Mouse (Mus musculus): Measurements from ENCODE around the gene Thsd4.

Gene Thsd4

DNA sequence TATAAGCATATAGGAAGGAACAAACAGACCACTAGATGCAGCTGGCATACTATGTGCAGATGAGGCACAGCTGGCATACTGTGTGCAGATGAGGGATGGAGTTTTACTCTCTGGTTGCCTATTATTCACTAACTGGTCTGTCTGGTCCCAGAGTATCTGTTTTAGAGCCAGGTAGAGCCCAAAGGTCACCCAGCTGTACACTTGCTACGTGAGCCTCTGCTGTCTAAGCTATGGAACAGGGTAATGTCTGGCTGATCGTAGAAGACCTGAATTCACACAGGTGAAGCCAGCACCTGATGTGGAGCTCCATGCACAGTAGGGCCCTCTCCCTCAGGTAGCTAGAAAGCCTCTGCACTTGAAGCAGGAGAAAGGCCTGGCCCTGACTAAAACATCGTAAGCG lies 5.5 kb downstream of the Thsd4 start:
- no peak for DNase-seq

DNA sequence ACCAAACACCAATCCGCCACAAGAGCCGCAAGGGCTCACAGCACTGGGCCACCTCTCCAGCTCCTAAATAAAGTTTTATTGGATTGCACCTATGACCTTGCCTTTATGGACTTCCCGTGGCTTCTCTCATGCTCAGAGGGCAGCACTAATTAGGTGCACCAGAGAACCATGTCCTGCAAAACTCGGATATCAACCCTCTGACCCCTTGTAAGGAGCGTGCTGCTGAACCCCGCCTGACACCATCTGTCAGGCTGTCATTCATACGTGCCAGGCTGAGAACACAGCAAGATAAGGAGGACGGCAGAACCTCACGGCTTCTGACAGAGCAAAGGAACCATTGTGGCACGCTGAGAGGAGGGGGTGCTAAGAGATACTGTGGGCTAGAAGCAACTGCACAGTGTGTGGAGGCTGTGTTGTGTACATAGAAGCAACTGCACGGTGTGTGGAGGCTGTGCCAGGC lies 8.5 kb downstream of the Thsd4 start:
- no peak for DNase-seq

DNA sequence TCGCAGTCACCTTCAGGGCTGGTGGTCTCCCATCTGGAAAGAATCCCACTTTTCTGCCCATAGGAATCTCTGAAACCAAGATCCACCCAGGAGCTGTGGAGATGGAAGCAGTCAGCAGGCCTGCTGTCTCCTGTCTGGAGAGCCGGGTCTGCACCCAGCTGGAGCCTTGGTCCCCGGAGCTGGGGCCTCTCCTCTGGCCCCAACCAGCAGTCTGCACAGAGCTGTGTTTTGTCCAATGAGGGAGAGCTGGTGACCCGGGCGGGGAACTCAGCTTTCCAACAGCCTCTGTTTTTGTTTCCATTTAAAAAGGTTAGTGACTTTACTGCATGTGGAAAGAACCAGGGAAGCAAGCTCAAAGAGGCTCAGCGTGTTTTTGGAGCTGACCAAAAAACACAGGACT lies 11.0 kb downstream of the Thsd4 start:
- no peak for DNase-seq

DNA sequence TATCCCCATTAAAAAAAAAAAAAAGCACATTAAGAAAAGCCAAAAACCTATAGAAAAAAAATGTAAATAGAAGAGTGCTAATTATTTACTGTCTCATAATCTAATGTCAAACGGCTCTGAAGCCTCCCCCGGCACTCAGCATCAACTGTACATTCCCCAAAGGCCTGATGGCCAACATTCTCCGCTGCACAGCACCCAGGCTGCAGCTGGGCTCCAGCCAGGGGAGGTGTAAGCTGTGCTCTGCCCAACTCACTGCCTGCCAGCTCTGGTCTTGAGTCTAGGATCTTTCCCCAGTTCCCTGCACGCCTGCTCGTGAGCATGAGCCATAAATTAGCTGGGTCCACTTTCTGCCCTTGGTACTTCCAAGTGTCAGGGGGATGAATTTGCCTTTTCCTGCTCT lies 15.7 kb downstream of the Thsd4 start:
- DNase-seq, result no peak

DNA sequence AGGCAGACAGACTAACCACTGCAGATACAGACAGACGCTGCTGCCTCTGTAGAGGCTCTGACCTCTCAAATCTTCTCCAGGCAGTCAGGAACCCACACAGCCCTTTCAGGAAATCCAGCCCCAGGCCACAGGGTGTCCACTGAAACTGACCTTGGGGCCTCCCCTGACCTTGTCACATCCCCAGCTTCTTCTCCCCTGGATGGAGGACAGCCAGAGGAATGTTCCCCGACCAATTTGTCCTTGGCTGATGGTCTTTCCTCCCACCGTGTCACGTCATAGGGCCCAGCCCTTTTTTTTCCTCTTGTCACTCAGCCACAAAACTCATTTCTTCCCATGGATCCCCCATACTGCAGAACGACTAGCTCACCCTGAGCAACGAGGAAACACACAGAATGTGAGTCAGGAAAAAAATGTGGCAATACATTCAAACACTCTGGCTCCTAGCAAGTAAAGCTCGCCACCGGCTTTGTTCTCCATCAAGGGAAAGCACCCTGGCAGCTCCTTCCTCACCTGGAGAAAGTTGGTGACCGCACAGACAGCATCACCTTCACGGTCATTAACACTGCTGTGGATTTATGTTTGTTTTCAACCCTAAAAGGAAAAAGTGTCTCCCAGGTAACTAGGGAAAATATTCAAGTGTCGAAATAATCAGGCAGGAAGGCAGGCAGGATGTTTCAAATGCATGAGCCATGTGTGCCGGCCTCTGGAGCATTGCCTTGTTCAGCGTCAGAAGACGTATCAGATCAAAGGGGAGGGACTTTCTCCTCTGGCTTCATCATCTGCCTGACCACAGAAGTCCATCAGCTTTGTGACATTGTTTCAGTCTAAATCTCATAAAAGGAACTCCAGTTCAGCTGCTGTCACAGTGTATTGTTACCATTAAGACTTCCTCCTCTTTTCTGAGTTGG lies 17.2 kb downstream of the Thsd4 start:
- DNase-seq, result no peak

DNA sequence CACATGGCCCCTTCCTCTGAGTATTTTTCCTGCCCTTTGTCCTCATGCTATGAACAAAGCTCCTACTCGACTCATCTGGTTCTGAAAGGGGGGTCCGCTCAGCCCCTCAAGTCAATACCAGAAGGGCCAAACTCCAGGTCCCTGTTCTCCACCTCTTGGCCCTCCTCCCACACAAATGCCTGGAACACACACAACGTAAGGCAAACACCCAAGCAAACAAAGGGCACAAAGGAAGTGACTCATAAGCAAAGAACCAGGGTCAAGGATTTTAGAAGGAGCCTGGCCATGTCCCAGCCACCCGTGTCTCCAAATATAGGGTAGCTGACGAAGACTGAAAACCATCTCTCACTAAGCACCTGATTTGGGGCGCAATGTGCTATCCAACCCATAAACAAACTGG lies 19.6 kb downstream of the Thsd4 start:
- DNase-seq, result no peak

DNA sequence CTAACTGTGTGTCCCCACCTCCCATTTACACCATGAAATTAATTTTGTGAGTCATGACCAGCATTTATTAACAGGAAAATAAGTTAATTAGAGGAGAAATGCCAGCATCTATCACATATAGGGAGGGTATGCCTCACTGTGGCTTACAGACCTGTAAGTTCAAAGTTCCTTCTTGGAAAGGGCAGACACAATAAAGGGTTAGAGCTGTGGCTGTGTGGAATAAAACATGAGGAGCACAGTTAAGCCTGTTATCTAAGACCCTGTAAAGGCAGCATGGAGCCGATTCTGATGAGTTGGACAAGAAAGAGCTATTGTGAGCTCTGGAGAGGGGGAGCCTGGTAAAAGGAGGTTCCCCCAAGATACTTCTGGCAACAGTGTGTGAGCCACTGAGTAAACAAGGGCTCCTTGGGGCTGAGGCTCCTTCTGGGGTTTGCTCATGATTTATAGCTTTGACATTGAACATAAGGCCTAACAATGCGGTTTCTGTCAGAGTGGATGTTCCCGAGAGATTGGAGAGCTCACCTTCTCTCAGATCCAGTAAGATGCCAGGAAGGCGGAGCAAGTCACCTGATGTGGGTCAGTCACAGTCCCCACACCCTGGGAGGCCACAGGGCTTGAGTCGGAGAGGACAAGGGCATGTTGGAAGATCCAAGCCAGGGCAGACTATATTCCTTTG lies 20.2 kb downstream of the Thsd4 start:
- DNase-seq, result no peak

DNA sequence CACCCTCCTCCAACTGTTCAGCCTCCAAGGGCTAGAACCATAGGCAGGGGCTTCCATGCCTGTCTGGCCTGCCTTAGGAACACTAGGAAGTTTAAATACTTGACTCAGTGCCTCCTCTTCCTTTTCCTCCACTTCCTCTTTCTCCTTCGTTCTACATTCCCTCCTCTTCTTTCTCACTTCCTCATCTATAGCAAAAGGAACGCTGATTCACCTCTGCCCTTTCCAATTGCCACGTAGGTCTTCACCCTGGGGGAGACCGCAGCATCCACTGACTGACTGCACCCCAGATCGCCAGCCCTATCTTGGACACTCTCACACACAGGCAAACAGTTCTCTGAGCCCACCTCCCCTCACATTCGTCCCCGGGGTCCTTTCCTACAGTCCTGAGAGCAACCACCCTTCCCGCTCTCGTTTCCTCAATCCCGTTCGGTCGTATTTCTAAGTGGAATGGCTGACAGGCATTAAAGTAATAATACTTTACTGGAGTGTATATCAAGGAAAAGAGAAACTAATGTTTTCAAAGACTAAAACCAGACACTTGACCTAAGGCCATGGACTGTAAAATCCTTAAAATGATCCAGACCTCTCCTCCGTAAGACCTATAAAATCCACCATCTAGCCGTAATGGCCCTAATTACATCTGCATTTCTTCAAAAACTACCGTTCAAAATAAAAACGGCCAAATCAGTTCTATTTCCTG lies 29.4 kb downstream of the Thsd4 start:
- no peak for DNase-seq

DNA sequence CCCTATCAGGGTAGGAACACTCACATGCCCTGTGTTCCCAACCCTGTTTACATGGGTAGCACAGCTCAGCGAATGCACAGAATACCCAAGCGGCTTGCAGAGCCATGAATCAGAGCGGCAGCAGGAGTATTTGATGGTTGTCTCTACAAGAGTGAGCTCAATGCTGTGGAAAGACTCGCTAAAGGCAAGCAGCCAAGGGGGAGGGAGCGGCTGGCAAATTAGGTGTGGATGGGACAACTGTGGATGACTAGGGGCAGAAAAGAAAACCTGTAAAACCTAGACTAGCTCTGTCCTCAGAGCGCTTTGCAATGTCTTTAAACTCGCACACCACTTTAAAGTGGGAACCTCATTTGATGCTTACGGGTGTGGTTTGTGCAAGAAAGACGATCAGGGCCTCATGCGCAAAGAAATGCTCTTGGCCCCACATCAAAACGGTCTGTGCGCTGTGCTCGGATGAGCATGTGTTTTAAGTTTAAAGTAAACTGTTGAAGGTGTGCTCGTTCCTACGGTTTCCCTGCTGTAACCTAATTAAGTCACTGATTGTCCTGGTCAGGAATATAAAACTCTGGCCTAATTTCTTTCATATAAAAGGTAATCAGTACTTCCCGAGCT lies 30.3 kb downstream of the Thsd4 start:
- peak; percentile 36 to 38 for DNase-seq

DNA sequence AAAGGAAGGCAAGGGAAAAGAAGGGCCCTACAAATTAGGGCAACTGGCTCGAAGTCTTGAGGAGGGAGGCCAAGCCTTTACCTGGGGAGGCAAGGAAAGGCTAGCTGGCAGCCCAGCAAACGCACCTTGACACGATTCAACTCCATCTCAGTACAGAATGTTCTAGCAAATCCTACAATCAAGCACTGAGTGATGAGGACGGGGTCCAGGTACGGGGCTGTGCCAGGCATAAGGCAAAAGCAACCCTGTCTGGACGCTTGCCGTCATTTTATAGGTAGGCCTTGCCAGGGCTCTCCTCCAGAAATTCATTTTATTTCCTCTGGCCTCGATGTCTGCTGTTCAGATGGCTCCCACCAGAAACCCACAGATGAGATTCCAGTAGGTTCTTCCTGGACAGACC lies 30.8 kb downstream of the Thsd4 start:
- no peak for DNase-seq

DNA sequence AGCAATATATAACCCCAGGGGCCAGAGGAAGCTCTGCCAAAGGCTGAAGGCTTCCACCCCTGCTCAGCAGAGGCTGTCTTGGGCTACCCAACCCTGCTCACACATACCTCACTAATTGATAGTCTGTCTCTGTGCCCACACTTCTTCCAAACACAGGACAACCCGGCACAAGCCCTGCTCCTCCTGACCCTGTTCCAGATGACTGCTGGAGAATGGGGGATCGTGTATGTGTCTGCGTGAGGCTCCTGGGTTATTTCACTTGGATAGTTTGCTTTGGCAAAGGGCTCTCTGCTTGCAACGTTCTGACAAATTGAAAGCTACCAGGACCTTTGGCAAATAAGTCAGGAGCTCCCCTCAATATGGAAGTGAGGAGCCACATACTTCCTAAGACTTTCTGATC lies 33.0 kb downstream of the Thsd4 start:
- no peak for DNase-seq

DNA sequence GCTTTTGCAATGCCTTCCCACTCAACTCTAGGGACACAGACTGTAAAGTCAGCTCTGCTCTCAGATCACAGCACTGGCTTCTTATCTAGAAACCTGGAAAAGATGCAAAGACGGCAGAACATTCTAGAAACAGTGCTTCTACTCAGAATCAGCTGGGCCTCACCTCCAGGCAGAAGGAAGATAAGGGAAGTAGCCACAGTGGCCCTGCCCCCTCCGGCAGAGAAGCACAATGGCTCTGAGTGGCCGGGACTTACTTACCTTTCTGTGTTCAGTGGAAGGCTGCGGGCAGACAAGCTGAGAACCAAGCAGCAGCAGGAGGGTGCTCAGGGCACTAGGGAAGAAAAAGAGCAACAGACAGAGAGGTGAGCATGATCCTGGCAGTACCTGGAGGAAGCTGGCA lies 39.7 kb downstream of the Thsd4 start:
- no peak for DNase-seq

DNA sequence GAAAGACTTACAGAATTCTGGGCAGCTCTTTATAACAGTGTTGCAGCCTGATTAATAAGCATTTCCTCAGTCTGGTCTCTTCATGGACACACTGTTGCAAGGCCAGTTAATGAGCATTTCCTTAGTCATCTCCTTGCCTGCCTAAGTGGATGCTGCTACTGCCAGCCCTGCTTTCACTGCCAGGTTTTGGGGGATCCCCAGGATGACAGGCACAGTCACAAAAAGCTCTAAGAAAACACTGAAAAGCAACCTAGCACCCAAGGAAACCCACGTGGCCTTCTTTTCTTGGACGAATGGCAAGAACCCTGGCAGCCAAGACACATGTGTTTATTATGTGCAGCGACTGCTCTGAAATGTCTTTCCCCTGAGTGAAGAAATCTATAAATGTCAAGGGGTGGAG lies 41.8 kb downstream of the Thsd4 start:
- DNase-seq, result no peak

DNA sequence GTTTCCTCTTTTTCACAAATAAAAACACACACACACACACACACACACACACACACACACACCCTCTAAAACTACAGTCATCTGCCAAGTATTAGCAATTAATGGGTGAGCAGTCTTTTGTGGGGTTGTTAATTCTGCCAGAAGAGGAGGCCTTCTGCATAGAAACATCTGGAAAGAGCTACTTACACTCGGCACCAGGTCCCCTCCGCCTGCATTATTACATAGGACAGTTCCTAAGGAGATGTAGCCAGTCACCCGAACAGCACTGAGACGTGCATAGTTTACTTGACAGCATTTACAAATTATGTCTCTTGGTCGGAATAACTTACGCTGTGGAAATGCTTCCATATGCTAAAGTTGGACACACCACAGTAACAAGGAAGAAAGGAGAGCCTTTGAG lies 43.0 kb downstream of the Thsd4 start:
- no peak for DNase-seq

DNA sequence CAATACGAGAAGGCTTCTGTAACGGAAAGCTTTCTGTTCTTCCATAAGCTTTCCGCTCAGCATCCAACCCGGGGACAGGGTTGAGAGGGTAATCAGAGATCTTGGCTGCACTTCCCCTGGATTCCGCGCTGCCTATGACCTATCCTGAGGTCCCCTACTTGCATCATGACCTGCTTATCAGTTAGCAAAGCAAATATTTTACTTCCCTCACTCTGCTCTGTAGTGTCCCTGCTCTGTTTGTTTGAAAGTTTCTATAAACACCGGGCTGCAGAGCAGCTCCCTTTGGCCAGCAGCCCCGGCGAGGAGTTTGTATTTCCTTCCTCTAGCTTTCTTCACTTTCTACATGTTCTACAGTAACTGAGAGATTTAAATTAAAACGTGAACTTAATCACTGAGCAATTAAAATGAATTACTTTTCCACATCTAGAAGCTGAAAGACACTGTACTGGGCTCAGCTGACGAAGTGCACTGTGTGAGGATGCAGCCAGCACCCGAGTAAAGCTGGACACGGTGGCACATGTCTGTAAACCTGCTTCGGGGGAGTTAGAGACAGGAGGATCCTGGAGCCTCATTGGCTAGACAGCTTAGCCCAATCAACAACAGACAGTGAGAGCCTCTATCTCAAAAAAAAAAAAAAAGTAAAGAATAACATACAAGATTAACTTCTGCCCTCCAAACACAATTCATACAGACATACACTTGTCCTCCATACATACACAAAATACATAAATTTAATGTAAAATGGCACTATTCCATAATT lies 43.7 kb downstream of the Thsd4 start:
- DNase-seq, result no peak

DNA sequence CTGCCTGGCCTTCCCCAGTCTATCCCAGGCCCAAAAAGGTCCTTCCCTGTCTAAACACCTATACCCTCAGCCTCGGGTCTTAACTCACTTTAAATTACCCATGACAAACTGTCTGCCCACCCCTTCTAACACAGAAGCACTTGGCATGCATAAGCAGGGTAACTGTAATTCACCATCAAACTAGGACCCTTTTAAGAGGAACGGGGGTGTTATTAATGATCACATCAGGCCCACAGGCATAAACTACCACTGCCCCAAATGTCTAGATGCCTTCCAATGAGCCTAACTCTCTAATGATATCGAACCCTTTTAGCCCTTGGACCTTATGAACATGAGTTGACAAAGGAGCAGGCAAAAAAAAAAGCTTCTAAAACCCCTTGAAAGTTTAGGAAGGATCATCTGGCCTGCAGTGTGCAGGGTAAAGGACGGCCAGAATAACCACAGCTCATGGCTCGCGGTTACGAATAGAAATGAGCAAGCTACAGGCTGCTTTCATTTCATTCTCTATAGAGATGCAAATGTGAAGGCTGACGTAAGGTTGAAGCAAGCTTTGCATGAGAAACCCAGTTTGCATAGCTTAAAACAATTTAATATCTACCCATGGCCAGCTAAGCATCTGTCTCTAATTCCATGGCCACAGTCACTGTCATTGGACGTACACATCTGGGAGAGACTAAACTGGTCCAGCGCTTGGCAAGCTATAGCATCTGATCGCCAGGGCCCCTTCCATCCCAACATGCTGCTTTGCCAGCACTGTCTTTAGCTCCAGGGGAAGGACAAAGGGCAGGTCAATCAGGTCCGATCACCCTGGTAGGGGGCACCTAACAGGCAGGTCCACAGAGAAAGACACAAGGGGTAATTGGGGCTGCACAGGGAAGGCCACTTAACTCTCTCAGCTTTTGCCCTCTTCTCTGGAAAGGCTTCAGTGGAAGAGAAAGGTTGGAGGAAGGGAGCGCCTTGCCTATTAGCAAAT lies 61.5 kb downstream of the Thsd4 start:
- no peak for DNase-seq

DNA sequence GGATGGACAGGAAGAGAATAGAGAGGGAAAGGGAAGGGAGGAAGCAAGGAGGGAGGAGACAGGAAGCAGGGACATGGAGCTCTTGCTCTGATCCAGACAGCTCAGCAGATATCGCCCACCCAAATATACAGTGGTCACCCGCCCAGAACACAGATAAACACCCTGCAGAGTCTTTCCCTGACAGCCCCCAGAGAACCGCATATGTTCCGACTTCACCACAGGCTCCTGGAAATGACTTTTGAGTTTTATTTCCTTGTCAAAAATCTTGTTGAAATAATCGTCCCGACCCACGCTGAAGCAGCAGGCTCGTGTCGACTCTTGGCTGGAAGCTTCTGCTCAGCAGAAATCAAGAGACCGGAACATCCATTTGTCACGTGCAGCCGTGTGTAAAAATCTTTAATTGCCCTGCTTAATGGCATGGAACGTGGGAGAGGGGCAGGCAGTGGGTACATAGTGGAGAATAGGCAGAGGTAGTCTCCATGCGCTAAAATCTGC lies 63.3 kb downstream of the Thsd4 start:
- DNase-seq, result peak; percentile 49 to 53

DNA sequence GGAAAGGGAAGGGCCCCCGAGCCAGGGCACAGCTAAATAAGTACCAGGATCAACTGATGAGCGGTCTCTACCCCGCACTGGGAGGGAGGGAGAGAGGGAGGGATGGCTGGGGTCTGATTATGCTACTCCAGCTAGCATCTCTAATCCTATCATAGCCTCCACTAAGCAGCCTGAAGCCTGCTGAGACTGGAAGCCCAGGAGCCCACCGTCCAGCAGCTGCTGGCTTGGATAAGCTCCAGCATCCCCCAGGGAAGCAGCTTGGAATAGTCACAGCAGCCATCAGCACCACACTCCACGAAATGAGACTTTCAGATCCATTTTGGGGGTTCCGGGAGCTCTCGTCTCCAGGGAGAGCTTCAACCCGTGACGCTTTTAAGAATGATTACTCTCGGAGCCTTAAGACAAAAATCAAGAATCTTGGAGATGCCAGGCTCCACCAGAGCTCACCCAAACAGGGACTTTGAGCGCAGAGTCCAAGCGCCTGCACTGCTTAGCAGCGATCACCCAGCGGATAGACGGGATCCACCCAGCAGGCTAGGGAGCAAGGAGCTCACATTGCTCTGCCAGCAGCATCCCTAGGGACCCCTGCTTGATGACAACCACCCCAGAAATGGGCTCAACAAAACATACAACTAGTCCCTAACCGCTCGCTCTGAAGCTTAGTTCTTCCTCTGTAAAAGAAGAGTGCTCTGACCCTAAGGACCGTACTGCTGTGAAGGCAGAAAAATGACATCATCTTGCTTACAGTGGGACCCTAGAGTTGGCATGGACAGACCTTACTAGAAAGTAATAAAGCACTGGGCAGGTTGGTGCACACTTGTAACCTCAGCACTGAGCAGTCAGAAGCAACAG lies 64.3 kb downstream of the Thsd4 start:
- DNase-seq, result peak; percentile 79 to 83

DNA sequence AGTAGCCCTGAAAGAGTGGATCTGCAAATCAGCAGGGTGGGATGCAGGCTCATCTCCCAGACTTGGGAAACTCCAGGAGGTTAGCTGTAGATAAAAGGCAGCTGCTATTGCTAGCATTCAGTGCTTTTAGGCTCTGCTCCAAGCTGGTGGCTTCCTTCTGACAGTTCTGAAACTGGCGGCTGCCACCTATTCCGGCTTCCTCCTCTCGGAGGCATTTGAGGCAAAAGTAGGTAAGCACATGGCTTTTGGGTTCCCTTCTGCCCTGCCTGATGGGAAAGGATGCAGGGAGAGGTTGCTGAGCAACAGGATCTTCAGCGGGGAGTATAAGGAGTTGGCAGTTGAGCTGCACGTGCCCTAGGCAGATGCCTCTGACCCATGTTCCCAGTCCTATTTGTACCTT lies 65.2 kb downstream of the Thsd4 start:
- DNase-seq, result peak; percentile 55 to 69
